Mouse (Mus musculus) lung, postnatal 0 days (tissue): ENCODE results near the gene 4931428F04Rik.

ENCODE experiments used
- CTCF ChIP-seq: IDR thresholded peaks from 2 replicates; pipeline ENCODE4 v1.5.1; 2016; ENCODE audit warnings: antibody characterized with exemption, mild to moderate bottlenecking
- EP300 ChIP-seq: IDR thresholded peaks from 2 replicates; pipeline ENCODE4 v1.6.1; 2016; ENCODE audit warnings: antibody characterized with exemption, mild to moderate bottlenecking, control low read depth

GRCm38 (mm10) chr8:105309142-105309847, 19.6 kb upstream of the 4931428F04Rik start:
- TF ChIP-seq CTCF (no peak), EP300 (no peak)
